Mouse (Mus musculus) myocyte (in vitro differentiated cells): ENCODE data around the gene Sapcd2. TPM values are rescaled to one million over a fixed set of nuclear protein-coding genes. Genes with fewer than 3 reads are reported as not detected.
"Not testable (repeated sequence)": the region's sequence is repeated elsewhere in the genome, so short reads cannot be mapped to it uniquely, and the experiment has no call there.

ENCODE experiments used
- H3K27me3 ChIP-seq: one replicate; pipeline ENCODE4 v1.6.1; 2011; ENCODE audit not compliant: control insufficient read depth, insufficient read depth, insufficient read length
- H3K36me3 ChIP-seq: one replicate; pipeline ENCODE4 v1.6.1; 2011; ENCODE audit not compliant: control insufficient read depth, insufficient read depth
- H3K4me2 ChIP-seq: one replicate; pipeline ENCODE4 v1.6.1; 2011; ENCODE audit warnings: low read depth, control low read depth
- H3K4me3 ChIP-seq: one replicate; pipeline ENCODE4 v1.5.1; 2011; ENCODE audit warnings: mild to moderate bottlenecking, control low read depth, moderate library complexity
- H3K79me2 ChIP-seq: one replicate; pipeline ENCODE4 v1.6.1; 2011; ENCODE audit not compliant: control insufficient read depth, insufficient read depth
- H3ac ChIP-seq: one replicate; pipeline ENCODE4 v1.6.1; 2011; ENCODE audit not compliant: control insufficient read depth, insufficient read length
- CEBPB ChIP-seq: IDR thresholded peaks from 2 replicates; pipeline ENCODE4 v1.6.1; 2011; ENCODE audit warnings: mild to moderate bottlenecking, moderate library complexity; ENCODE audit not compliant: poor library complexity, insufficient read depth, severe bottlenecking
- E2F4 ChIP-seq: IDR thresholded peaks from one replicate; pipeline ENCODE4 v1.6.1; 2011; ENCODE audit warnings: mild to moderate bottlenecking, control low read depth, moderate library complexity; ENCODE audit not compliant: insufficient read depth
- MAX ChIP-seq: IDR thresholded peaks from one replicate; pipeline ENCODE4 v1.6.1; 2011; ENCODE audit warnings: low read depth, mild to moderate bottlenecking, control low read depth
- MYOD1 ChIP-seq, 3 experiments: IDR thresholded peaks; one replicate each; pipeline ENCODE4 v1.6.1; 2011; ENCODE audit warnings: control low read depth in 2 of 3, low read depth in 2 of 3, mild to moderate bottlenecking in 2 of 3, moderate library complexity in 1 of 3; ENCODE audit not compliant: insufficient read length in 2 of 3, control insufficient read depth in 1 of 3
- MYOG ChIP-seq, 3 experiments: IDR thresholded peaks; one replicate each; pipeline ENCODE4 v1.6.1; 2011; ENCODE audit warnings: control low read depth in 2 of 3, low read depth in 2 of 3, mild to moderate bottlenecking in 2 of 3; ENCODE audit not compliant: insufficient read length in 2 of 3, control insufficient read depth in 1 of 3, insufficient read depth in 1 of 3
- POLR2A ChIP-seq: IDR thresholded peaks from one replicate; pipeline ENCODE4 v1.6.1; 2011; ENCODE audit warnings: low read depth, mild to moderate bottlenecking, control low read depth, moderate library complexity; ENCODE audit not compliant: insufficient read length
- POLR2AphosphoS2 ChIP-seq: IDR thresholded peaks from one replicate; pipeline ENCODE4 v1.6.1; 2011; ENCODE audit warnings: low read depth, control low read depth; ENCODE audit not compliant: insufficient read length
- REST ChIP-seq: IDR thresholded peaks from one replicate; pipeline ENCODE4 v1.6.1; 2011; ENCODE audit warnings: mild to moderate bottlenecking, control low read depth, moderate library complexity; ENCODE audit not compliant: insufficient read depth, insufficient read length
- SRF ChIP-seq: IDR thresholded peaks from one replicate; pipeline ENCODE4 v1.6.1; 2011; ENCODE audit warnings: low read depth; ENCODE audit not compliant: control insufficient read depth, insufficient read length
- TCF12 ChIP-seq: IDR thresholded peaks from one replicate; pipeline ENCODE4 v1.6.1; 2011; ENCODE audit warnings: mild to moderate bottlenecking, control low read depth; ENCODE audit not compliant: poor library complexity, insufficient read depth, severe bottlenecking
- TCF3 ChIP-seq: IDR thresholded peaks from one replicate; pipeline ENCODE4 v1.6.1; 2011; ENCODE audit warnings: low read depth, control low read depth; ENCODE audit not compliant: insufficient read length
- USF1 ChIP-seq: IDR thresholded peaks from one replicate; pipeline ENCODE4 v1.6.1; 2011; ENCODE audit warnings: low read depth, mild to moderate bottlenecking, control low read depth, moderate library complexity
- polyA plus RNA-seq: library from polyadenylated mRNA; unstranded; fragments of >200 nt; fragmentation: generic; extraction: Trizol; gene quantifications from one replicate; pipeline ENCODE4 v1.2.1, GENCODE M21; 2012; ENCODE audit warnings: missing spikeins

Gene Sapcd2
- polyA plus RNA-seq, 1 experiment: 10.4 TPM

- Histone ChIP-seq H3K36me3 (no peaks in the 10 kb centered on the region), H3K79me2 (no peaks in the 10 kb centered on the region), H3K27me3 (no peaks in the 10 kb centered on the region), H3K4me3 (no peak overlapping the region), H3ac (no peak overlapping the region), H3K4me2 (no peak overlapping the region)
- no peak for TF ChIP-seq E2F4
- no peak for TF ChIP-seq MYOG (IDR thresholded peaks at IDR 0.05; ENCODE audit: control insufficient read depth in 1 of 3, insufficient read depth in 1 of 3, insufficient read length in 2 of 3, low read depth in 2 of 3)
Observed at GRCm38 (mm10) chr2:25408908-25409307, 36.8 kb downstream of the Sapcd2 start.

GRCm38 (mm10) chr2:25413436-25413835, 41.3 kb downstream of the Sapcd2 start:
- H3K4me2 ChIP-seq, H3K36me3 ChIP-seq, H3K79me2 ChIP-seq, H3K27me3 ChIP-seq, H3ac ChIP-seq, H3K4me3 ChIP-seq: not testable (repeated sequence)

GRCm38 (mm10) chr2:25417426-25417825, 45.3 kb downstream of the Sapcd2 start:
- Histone ChIP-seq H3K4me3 (no peak overlapping the region), H3K79me2 (no peaks in the 10 kb centered on the region), H3K36me3 (no peaks in the 10 kb centered on the region), H3ac (no peak overlapping the region), H3K4me2 (peak overlapping the region; percentile 67), H3K27me3 (no peaks in the 10 kb centered on the region)
- TF ChIP-seq REST: no peak
- TF ChIP-seq POLR2A: no peak
- TF ChIP-seq MYOG (IDR thresholded peaks at IDR 0.05; ENCODE audit: control insufficient read depth in 1 of 3, insufficient read depth in 1 of 3, insufficient read length in 2 of 3, low read depth in 2 of 3): no peak
- TF ChIP-seq E2F4: no peak
- no peak for TF ChIP-seq TCF3
- no peak for TF ChIP-seq POLR2AphosphoS2
- TF ChIP-seq USF1: no peak
- TF ChIP-seq TCF12: no peak
- no peak for TF ChIP-seq CEBPB
- no peak for TF ChIP-seq MYOD1 (IDR thresholded peaks at IDR 0.05; ENCODE audit: control insufficient read depth in 1 of 3, insufficient read length in 2 of 3, low read depth in 2 of 3)
- no peak for TF ChIP-seq MAX
- TF ChIP-seq SRF: no peak

- Histone ChIP-seq H3ac (no peak overlapping the region), H3K79me2 (no peaks in the 10 kb centered on the region), H3K36me3 (no peaks in the 10 kb centered on the region), H3K4me3 (no peak overlapping the region), H3K27me3 (peaks cover 10% of the 10 kb centered on the region), H3K4me2 (no peak overlapping the region)
- TF ChIP-seq MYOD1 (IDR thresholded peaks at IDR 0.05; ENCODE audit: control insufficient read depth in 1 of 3, insufficient read length in 2 of 3, low read depth in 2 of 3) (no peak), MYOG (IDR thresholded peaks at IDR 0.05; ENCODE audit: control insufficient read depth in 1 of 3, insufficient read depth in 1 of 3, insufficient read length in 2 of 3, low read depth in 2 of 3) (no peak), POLR2AphosphoS2 (no peak), SRF (no peak), TCF12 (no peak)
Observed at GRCm38 (mm10) chr2:25421896-25422295, 49.8 kb downstream of the Sapcd2 start.

- Histone ChIP-seq H3ac (no peak within 1 kb of the TSS), H3K4me3 (no peak within 1 kb of the TSS), H3K79me2 (no peaks in the 10 kb centered on the region), H3K27me3 (peaks cover 10% of the 10 kb centered on the region), H3K4me2 (no peak within 1 kb of the TSS), H3K36me3 (no peaks in the 10 kb centered on the region)
- TF ChIP-seq CEBPB (peak; percentile 68; the same call in 1 of the 2 replicates), MAX (no peak)
Observed at GRCm38 (mm10) chr2:25422587-25423410, 50.7 kb downstream of the Sapcd2 start, which contains the start of gene Fut7. TSS of gene Fut7 (plus strand) at chr2:25423267.

- Histone ChIP-seq H3K4me3 (no peak overlapping the region), H3K79me2 (no peaks in the 10 kb centered on the region), H3K4me2 (no peak overlapping the region), H3ac (no peak overlapping the region), H3K36me3 (no peaks in the 10 kb centered on the region), H3K27me3 (peaks cover 10% of the 10 kb centered on the region)
- TF ChIP-seq MAX (no peak), USF1 (no peak), E2F4 (no peak), POLR2A (no peak), SRF (no peak), TCF12 (no peak), REST (no peak), MYOG (IDR thresholded peaks at IDR 0.05; ENCODE audit: control insufficient read depth in 1 of 3, insufficient read depth in 1 of 3, insufficient read length in 2 of 3, low read depth in 2 of 3) (no peak), MYOD1 (IDR thresholded peaks at IDR 0.05; ENCODE audit: control insufficient read depth in 1 of 3, insufficient read length in 2 of 3, low read depth in 2 of 3) (no peak)
Observed at GRCm38 (mm10) chr2:25423626-25424025, 51.5 kb downstream of the Sapcd2 start.
